Mouse (Mus musculus) heart, embryonic 10.5 days (tissue): Measurements from ENCODE around the gene Etfa. TPM values are rescaled to one million over a fixed set of nuclear protein-coding genes. Genes with fewer than 3 reads are reported as not detected.

Experiments
- DNase-seq: peaks from one replicate; pipeline ENCODE4 v3.0.0-alpha.2; 2017; ENCODE audit warnings: low spot score
- H3K27ac ChIP-seq: fragments of 300-500 bp; sonication (generic); 2 replicates; pipeline ENCODE4 v1.5.1; 2016; ENCODE audit warnings: mild to moderate bottlenecking
- H3K27me3 ChIP-seq: fragments of 300-500 bp; sonication (generic); 2 replicates; pipeline ENCODE4 v1.6.1; 2016; ENCODE audit warnings: mild to moderate bottlenecking; ENCODE audit not compliant: poor library complexity, insufficient read depth, severe bottlenecking
- H3K36me3 ChIP-seq: fragments of 300-500 bp; sonication (generic); 2 replicates; pipeline ENCODE4 v1.6.1; 2016; ENCODE audit warnings: mild to moderate bottlenecking, moderate library complexity
- H3K4me1 ChIP-seq: fragments of 300-500 bp; sonication (generic); 2 replicates; pipeline ENCODE4 v1.6.1; 2016; ENCODE audit warnings: mild to moderate bottlenecking
- H3K4me3 ChIP-seq: fragments of 300-500 bp; sonication (generic); 2 replicates; pipeline ENCODE4 v1.5.1; 2016; ENCODE audit warnings: mild to moderate bottlenecking, moderate library complexity
- H3K9me3 ChIP-seq: fragments of 300-500 bp; sonication (generic); 2 replicates; pipeline ENCODE4 v1.6.1; 2016; ENCODE audit warnings: mild to moderate bottlenecking, moderate library complexity
- WGBS: fragments of 180-500 bp; shearing (Covaris S2); methylation state at CpG from one replicate; pipeline ENCODE4 v1.1.7; 2016; 5-methylcytosine and 5-hydroxymethylcytosine counted together
- polyA plus RNA-seq: library from polyadenylated mRNA; unstranded; fragments of >200 nt; fragmentation: Nextera tagmentation; extraction: Ambion mirVana; gene quantifications from 2 replicates; pipeline ENCODE4 v1.2.1, GENCODE M21; 2016

Gene Etfa
- polyA plus RNA-seq, 1 experiment from 2014 or later: 252 TPM

DNA sequence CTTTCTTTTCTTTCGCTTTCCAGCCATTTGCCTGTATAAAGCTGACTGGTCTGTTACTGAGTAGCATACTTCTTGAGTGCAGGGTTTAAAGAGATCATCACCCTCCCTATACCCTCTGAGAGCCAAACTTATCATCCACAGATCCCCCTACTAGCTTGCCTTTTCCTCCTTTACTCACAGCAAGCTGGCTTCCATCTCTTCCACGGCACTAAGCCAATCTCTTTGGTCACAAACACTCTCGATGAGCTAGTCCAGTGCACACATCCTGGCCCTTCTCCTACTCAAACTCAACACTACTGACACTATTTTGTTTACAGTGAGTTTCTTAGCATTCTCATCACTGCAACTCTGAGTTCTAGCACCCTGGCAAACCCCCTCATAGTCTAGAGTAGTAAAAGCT, 4.1 kb downstream of the Etfa start:
- no peak for DNase-seq
- Histone ChIP-seq H3K36me3 (0 out of 2 replicates have a peak, but pooled peaks cover 3% of the 10 kb centered on the region), H3K27me3 (no peaks in the 10 kb centered on the region), H3K4me1 (peaks cover 11% of the 10 kb centered on the region; the same call in 1 of the 2 replicates), H3K4me3 (no peak overlapping the region), H3K9me3 (no peaks in the 10 kb centered on the region), H3K27ac (no peak overlapping the region)
- WGBS: 81% methylated on average over 3 of the region's 3 CpGs

DNA sequence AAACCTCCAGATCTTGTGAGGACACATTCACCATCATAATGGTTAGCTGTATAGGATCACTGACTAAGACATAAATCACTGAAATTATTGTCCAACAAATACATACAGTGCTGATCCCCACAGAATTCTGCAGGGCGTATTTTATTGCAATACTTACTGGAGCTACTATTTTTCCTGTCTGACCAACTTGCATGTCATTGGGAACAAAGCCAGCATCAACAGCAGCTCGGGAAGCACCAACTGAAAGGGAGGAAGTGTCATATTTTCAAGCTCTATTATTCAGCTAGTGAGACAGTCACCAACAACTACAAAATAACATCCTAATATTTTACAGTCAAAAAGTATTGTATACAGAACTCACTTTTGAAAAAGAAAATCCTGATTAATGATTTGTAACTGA, 29.9 kb downstream of the Etfa start:
- no peak for DNase-seq
- Histone ChIP-seq H3K4me1 (no peaks in the 10 kb centered on the region), H3K27me3 (no peaks in the 10 kb centered on the region), H3K27ac (no peak overlapping the region), H3K4me3 (no peak overlapping the region), H3K36me3 (peaks cover 56% of the 10 kb centered on the region), H3K9me3 (no peaks in the 10 kb centered on the region)
- WGBS: 86% methylated on average over 2 of the region's 2 CpGs

GRCm38 (mm10) chr9:55478699-55479098, 33.3 kb downstream of the Etfa start:
- no peak for DNase-seq
- Histone ChIP-seq H3K27ac (no peak overlapping the region), H3K9me3 (no peaks in the 10 kb centered on the region), H3K36me3 (peaks cover 32% of the 10 kb centered on the region), H3K27me3 (no peaks in the 10 kb centered on the region), H3K4me1 (no peaks in the 10 kb centered on the region), H3K4me3 (no peak overlapping the region)

DNA sequence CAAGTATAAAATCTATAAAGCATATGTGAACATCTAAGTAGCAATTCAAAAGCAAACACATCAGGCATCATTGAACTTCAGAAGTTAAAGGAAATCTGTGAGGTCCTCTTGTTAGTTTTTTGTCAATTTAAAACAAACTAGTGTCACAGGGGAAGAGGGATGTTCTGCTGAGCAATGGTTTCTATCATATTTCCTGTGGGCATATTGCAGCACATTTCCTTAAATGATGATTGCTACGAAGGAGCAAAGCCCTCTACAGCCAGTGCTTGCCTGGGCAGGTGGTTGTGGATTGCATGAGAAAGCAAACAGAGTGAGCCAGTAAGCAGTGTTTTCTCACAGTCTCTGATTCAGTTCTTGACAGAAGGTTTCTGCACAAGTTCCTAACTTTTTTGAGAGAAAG, 36.0 kb downstream of the Etfa start:
- Histone ChIP-seq H3K4me1 (no peaks in the 10 kb centered on the region), H3K36me3 (peaks cover 16% of the 10 kb centered on the region), H3K4me3 (no peak overlapping the region), H3K27me3 (no peaks in the 10 kb centered on the region), H3K27ac (no peak overlapping the region), H3K9me3 (no peaks in the 10 kb centered on the region)
- WGBS: 85% methylated on average over 1 of the region's 1 CpGs
- no peak for DNase-seq

DNA sequence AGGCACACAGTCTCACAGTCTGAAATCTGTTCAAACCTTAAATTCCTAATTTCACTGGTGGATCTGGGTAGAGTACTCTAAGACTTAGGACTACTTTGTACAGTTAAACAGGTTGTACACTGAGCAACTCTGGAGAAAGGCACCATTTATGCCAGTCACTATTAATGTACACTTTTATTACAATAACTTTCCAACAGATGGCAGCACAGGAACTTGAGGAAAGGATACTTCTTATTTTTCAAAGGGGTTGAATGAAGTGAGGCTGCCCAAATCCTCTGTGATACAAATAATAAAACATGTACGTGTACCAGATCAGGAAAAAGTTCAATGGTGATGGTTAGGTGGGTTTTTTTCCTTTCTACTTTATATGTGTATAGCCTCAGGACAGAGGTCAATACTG, 43.6 kb downstream of the Etfa start:
- WGBS: 68% methylated on average over 1 of the region's 1 CpGs
- no peak for DNase-seq

GRCm38 (mm10) chr9:55453366-55453765, 58.7 kb downstream of the Etfa start:
- 86% methylated on average over 5 of the region's 5 CpGs for WGBS
- Histone ChIP-seq H3K9me3 (no peaks in the 10 kb centered on the region), H3K27ac (no peak overlapping the region), H3K4me1 (no peaks in the 10 kb centered on the region), H3K4me3 (no peak overlapping the region), H3K27me3 (no peaks in the 10 kb centered on the region), H3K36me3 (peaks cover 8% of the 10 kb centered on the region; the same call in 1 of the 2 replicates)
- DNase-seq: no peak

More for the DNA sequence above, 43.6 kb downstream of the Etfa start:
- Histone ChIP-seq H3K9me3 (no peaks in the 10 kb centered on the region), H3K36me3 (peaks cover 6% of the 10 kb centered on the region; the same call in 1 of the 2 replicates), H3K4me3 (no peak overlapping the region), H3K4me1 (no peaks in the 10 kb centered on the region), H3K27ac (no peak overlapping the region), H3K27me3 (no peaks in the 10 kb centered on the region)

DNA sequence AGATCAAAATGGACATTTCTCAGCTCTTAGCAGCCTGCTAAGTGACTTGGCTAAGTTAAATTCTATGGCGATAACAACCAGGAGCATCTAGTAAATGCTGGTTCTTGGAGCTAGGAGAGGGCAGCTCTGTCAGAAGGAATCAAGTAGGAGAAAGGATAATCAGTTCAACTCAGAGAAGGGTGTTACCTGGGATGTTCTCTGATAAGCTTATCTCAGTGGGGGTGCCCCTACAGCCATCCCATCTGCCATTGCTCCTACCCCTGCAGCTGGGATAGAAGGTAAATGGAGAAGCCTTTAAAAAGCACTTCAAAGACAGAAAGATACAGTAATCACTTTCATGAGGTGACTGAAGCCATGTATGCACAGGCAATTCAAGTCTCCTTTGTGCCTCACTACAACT, 59.1 kb downstream of the Etfa start:
- DNase-seq: no peak
- H3K4me1 ChIP-seq: no peaks in the 10 kb centered on the region
- WGBS: 81% methylated on average over 1 of the region's 1 CpGs
- no peak overlapping the region for H3K4me3 ChIP-seq
- H3K9me3 ChIP-seq: no peaks in the 10 kb centered on the region
- H3K27ac ChIP-seq: no peak overlapping the region
- H3K36me3 ChIP-seq: peaks cover 8% of the 10 kb centered on the region; the same call in 1 of the 2 replicates
- H3K27me3 ChIP-seq: no peaks in the 10 kb centered on the region

GRCm38 (mm10) chr9:55451426-55451825, 60.6 kb downstream of the Etfa start:
- Histone ChIP-seq H3K4me3 (no peak overlapping the region), H3K27ac (no peak overlapping the region), H3K9me3 (no peaks in the 10 kb centered on the region), H3K36me3 (peaks cover 8% of the 10 kb centered on the region; the same call in 1 of the 2 replicates), H3K27me3 (0 out of 2 replicates have a peak, but pooled peaks cover under 1% of the 10 kb centered on the region), H3K4me1 (no peaks in the 10 kb centered on the region)
- 93% methylated on average over 3 of the region's 3 CpGs for WGBS
- no peak for DNase-seq

DNA sequence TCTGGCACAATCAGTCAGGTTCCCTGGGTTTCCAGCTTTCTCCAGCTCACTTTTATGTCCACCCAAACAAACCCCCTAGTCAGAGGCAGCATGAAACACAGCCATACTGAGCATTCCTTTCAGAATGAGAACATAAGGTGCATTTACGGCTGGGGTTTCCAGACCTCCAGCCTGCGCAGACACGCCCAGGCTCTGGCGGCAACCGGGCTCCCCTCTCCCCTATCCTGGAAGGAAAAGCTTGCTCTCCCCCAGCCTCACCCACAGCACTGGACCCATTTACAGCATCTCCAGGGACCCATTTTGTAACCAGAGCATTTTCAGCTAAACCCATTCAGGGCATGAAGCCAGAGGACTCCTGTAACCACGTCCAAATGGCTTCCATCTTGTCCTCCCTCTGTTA, 62.0 kb downstream of the Etfa start:
- no peak overlapping the region for H3K4me3 ChIP-seq
- 0 out of 2 replicates have a peak, but pooled peaks cover 4% of the 10 kb centered on the region for H3K36me3 ChIP-seq
- H3K27ac ChIP-seq: no peak overlapping the region
- 88% methylated on average over 6 of the region's 6 CpGs for WGBS
- H3K27me3 ChIP-seq: 0 out of 2 replicates have a peak, but pooled peaks cover 4% of the 10 kb centered on the region
- no peaks in the 10 kb centered on the region for H3K4me1 ChIP-seq
- H3K9me3 ChIP-seq: no peaks in the 10 kb centered on the region
- DNase-seq: no peak

DNA sequence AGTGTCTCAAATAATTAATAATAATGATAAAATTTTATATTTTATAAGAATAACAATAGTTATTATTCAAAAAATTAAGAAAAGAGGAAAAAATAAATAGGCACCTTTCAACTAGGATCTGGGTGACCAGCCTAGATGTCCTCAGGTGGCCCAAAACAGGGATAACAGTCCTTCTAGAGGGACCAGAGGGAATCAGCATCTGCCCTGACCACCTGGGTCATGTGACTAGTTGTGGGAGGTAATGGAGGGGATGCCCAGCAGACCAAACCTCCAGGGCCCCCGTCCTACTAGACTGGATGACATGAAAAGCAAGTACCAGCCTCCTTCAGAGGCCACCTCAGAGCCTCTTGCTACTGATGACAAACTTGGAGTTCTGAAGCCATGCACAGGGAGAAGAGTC, 62.9 kb downstream of the Etfa start:
- DNase-seq: no peak
- H3K36me3 ChIP-seq: no peaks in the 10 kb centered on the region
- H3K27me3 ChIP-seq: 0 out of 2 replicates have a peak, but pooled peaks cover 7% of the 10 kb centered on the region
- no peaks in the 10 kb centered on the region for H3K9me3 ChIP-seq
- H3K4me1 ChIP-seq: no peaks in the 10 kb centered on the region
- no peak overlapping the region for H3K27ac ChIP-seq
- no peak overlapping the region for H3K4me3 ChIP-seq
- WGBS: 77% methylated on average over 1 of the region's 1 CpGs

DNA sequence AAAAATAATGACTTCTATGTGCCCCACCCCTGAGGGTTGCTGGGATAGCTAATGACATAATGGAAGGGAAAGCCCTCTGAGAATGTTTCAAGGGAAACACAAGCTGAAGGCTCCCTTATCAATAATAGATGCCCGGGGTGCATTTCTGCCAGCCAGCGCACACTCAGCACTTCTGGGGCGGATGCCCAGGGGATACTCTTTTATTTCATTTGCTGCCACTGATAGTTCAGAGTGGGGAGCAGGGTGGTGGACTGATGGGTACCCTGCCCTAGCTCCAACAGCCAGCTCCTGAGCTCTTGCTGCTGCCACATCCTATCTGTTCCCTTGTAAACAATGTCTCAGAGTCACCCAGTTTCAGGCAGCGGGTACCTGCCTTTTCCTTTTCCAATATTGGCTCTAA, 64.5 kb downstream of the Etfa start:
- WGBS: 76% methylated on average over 4 of the region's 4 CpGs
- Histone ChIP-seq H3K27ac (no peak overlapping the region), H3K9me3 (no peaks in the 10 kb centered on the region), H3K4me3 (no peak overlapping the region), H3K36me3 (no peaks in the 10 kb centered on the region), H3K27me3 (0 out of 2 replicates have a peak, but pooled peaks cover 7% of the 10 kb centered on the region), H3K4me1 (no peaks in the 10 kb centered on the region)
- no peak for DNase-seq

DNA sequence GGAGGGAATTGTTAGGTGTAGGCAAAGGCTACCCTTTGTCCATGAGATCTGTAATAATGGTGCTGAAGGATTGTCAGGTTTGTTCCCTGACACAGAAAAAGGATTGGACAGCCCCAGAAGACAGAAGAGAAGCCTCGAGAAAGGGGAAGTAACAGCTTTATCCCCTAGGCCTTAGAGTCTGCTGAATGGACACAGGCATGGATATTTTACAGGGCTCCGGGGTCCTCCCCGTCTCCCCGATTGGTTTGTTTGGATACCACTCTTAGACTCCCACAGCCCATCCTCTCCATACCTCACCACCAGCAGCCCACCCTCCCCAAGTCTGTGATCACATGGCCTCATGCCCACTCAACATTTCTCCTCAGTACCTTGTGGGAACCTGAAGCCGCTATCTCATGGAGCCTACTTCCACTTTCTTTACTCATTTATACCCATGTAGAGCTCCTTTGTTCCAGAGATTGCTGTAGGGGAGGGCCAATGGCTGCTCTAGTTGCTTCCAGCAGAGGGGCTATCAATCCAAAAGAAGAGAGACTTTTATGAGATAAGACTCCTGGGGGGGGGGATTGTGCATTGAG, 72.8 kb downstream of the Etfa start:
- WGBS: 79% methylated on average over 5 of the region's 5 CpGs
- Histone ChIP-seq H3K9me3 (no peaks in the 10 kb centered on the region), H3K36me3 (no peaks in the 10 kb centered on the region), H3K27ac (no peak overlapping the region), H3K27me3 (peaks cover 4% of the 10 kb centered on the region; the same call in 1 of the 2 replicates), H3K4me1 (no peaks in the 10 kb centered on the region), H3K4me3 (no peak overlapping the region)
- DNase-seq: peak; percentile 42

GRCm38 (mm10) chr9:55438433-55438832, 73.6 kb downstream of the Etfa start:
- no peak for DNase-seq

DNA sequence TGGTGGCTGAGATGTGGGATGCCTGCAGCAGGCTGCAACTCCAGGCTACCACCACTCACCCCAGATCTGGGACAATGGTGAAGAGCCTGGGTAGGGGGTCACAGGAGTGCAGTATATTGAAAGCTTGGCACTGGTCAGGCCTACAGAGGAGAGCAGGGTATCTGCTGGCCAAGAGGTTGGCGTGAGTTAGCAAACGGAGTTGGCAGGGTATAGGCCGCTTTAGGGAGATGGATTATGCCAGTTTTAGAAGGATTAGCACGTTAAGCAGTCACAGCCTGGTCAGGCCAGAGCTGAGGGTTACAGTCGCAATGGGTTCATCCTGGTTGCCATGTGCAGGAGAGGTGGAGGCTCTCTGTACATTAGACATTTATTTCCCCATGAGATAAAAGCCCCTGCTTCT, 78.2 kb downstream of the Etfa start:
- H3K4me3 ChIP-seq: no peak overlapping the region
- no peak for DNase-seq
- no peaks in the 10 kb centered on the region for H3K36me3 ChIP-seq
- no peaks in the 10 kb centered on the region for H3K9me3 ChIP-seq
- H3K27ac ChIP-seq: no peak overlapping the region
- peaks cover 39% of the 10 kb centered on the region for H3K27me3 ChIP-seq
- peaks cover 7% of the 10 kb centered on the region for H3K4me1 ChIP-seq
- 79% methylated on average over 5 of the region's 5 CpGs for WGBS

More at GRCm38 (mm10) chr9:55438433-55438832, 73.6 kb downstream of the Etfa start:
- peaks cover 8% of the 10 kb centered on the region; the same call in 1 of the 2 replicates for H3K27me3 ChIP-seq
- no peak overlapping the region for H3K27ac ChIP-seq
- no peak overlapping the region for H3K4me3 ChIP-seq
- 49% methylated on average over 3 of the region's 3 CpGs for WGBS
- no peaks in the 10 kb centered on the region for H3K9me3 ChIP-seq
- H3K4me1 ChIP-seq: no peaks in the 10 kb centered on the region
- no peaks in the 10 kb centered on the region for H3K36me3 ChIP-seq
